In the genomic region with DNA sequence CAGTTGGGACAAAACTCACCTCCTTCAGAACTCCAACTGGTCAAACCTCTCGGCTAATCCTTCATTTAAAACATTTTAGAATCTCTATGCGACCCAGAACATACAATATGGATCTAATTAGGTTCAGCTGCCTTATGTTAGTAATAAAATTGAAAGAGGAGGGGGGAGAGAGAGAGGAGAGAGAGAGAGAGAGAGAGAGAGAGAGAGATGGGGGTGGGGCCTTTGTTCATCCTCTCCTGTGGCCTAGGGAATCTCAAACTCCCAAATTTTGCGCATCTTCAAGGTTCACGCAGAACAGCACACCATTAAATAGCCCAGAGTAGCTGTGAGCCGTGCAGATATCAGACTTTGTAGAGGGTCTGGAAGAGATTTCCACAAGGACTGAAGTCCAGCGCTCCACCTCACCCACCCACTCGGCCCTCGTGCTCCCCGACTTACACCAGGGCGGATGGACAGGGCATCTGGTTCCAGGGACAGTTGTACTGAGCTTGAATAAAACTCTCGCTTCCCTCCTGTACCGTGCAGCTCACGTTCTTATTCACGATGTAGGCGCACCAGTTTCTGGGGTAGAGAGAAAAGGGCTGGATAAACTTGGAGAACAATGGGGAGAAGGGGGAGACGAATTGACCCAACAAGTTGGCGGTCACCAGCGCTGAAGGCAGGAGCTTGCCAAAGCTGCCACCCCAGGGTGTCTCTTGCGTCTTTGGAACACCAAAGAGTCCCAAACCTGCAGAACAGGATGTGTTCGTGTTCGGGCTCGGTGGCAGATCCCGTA, we compare ENCODE assay signal across 8 mouse cellular contexts. TPM values are rescaled to one million over a fixed set of nuclear protein-coding genes. Genes with fewer than 3 reads are reported as not detected.
DNase-seq lines count a peak whose midpoint lies in the region; ATAC-seq lines count a peak whose summit lies in the region.

No protein-coding gene starts in this region.

- peaks cover 6% of the 10 kb centered on the region; the same call in 1 of the 2 replicates for H3K4me1 ChIP-seq in embryonic facial prominence, embryonic 12.5 days
- H3K4me1 ChIP-seq in hindbrain, embryonic 12.5 days: peaks cover 16% of the 10 kb centered on the region

- H3K4me3 ChIP-seq in embryonic facial prominence, embryonic 12.5 days: peak overlapping the region; percentile 61
- H3K4me3 ChIP-seq in hindbrain, embryonic 12.5 days: peak overlapping the region; percentile 72

- H3K27ac ChIP-seq in embryonic facial prominence, embryonic 12.5 days: peak overlapping the region; percentile 89
- no peak overlapping the region for H3K27ac ChIP-seq in hindbrain, embryonic 12.5 days

- H3K27me3 ChIP-seq in embryonic facial prominence, embryonic 12.5 days: peaks cover 10% of the 10 kb centered on the region; the same call in 1 of the 2 replicates
- H3K27me3 ChIP-seq in hindbrain, embryonic 12.5 days: peaks cover 15% of the 10 kb centered on the region

- peak; percentile 18 for DNase-seq in thymus, postnatal 0 days (ENCODE audit: low spot score)
- DNase-seq in thymus, postnatal 36 days: no peak
- peak; percentile 47 for DNase-seq in mesoderm, embryonic 11.5 days (ENCODE audit: low read depth, low spot score)
- no peak for DNase-seq in left cerebral cortex, postnatal 4 days
- DNase-seq in adrenal gland, adult 2 months: no peak
- DNase-seq in testis, postnatal 10 days (ENCODE audit: low spot score): no peak

- H3K9ac ChIP-seq in embryonic facial prominence, embryonic 12.5 days: peak overlapping the region; percentile 82
- H3K9ac ChIP-seq in hindbrain, embryonic 12.5 days: peak overlapping the region; percentile 68

- no peaks in the 10 kb centered on the region for H3K36me3 ChIP-seq in embryonic facial prominence, embryonic 12.5 days
- H3K36me3 ChIP-seq in hindbrain, embryonic 12.5 days: no peaks in the 10 kb centered on the region

- intact Hi-C loops in left cerebral cortex, postnatal 4 days (cut with DNase I): no loop called here

- WGBS in embryonic facial prominence, embryonic 12.5 days: 2% methylated on average over 23 of the region's 23 CpGs
- 3% methylated on average over 23 of the region's 23 CpGs for WGBS in hindbrain, embryonic 12.5 days

- ATAC-seq in embryonic facial prominence, embryonic 12.5 days (ENCODE audit: insufficient number of reproducible peaks, insufficient read depth, low FRiP score, low TSS enrichment): peak; percentile 37; the same call in 1 of the 2 replicates
- ATAC-seq in hindbrain, embryonic 12.5 days (ENCODE audit: low FRiP score): peak; percentile 55

- H3K4me2 ChIP-seq in embryonic facial prominence, embryonic 12.5 days (replicated peaks): peak overlapping the region; percentile 99
- peak overlapping the region; percentile 100 for H3K4me2 ChIP-seq in hindbrain, embryonic 12.5 days (replicated peaks)

- no peaks in the 10 kb centered on the region for H3K9me3 ChIP-seq in embryonic facial prominence, embryonic 12.5 days
- no peaks in the 10 kb centered on the region for H3K9me3 ChIP-seq in hindbrain, embryonic 12.5 days (replicated peaks)

RNA-seq across cellular contexts. Expression of a gene that starts 1.9 kb away (rescaled TPM):
- 3.2 TPM in 2 replicates for polyA plus RNA-seq in thymus, postnatal 0 days (2015; fragmentation: Nextera tagmentation; extraction: Ambion mirVana)
- polyA plus RNA-seq in embryonic facial prominence, embryonic 12.5 days (2016; fragmentation: Nextera tagmentation; extraction: Ambion mirVana): 22.1 and 23.5 TPM in 2 replicates
- polyA plus RNA-seq in hindbrain, embryonic 12.5 days (2016; fragmentation: Nextera tagmentation; extraction: Ambion mirVana): 9.5 and 9.6 TPM in 2 replicates
- total RNA-seq in left cerebral cortex, postnatal 4 days (2021): 1 to 10 TPM; 2.9 to 3.1 TPM
- 1 to 10 TPM; 6.6 to 10.0 TPM for total RNA-seq in adrenal gland, adult 2 months (2021)
- 7.3 and 8.2 TPM in 2 replicates for polyA plus RNA-seq in adrenal gland, adult 2 months (2012; rRNA removed)

Comparison
In these comparisons a context has a peak if more than half of its experiments do, and no peak if none do; other contexts are left out.
1. DNase-seq: peak in thymus, postnatal 0 days (single experiment) and mesoderm, embryonic 11.5 days (single experiment); none in thymus, postnatal 36 days (0 of 2), left cerebral cortex, postnatal 4 days (single experiment), adrenal gland, adult 2 months (single experiment) and testis, postnatal 10 days (single experiment).